Mouse (Mus musculus) limb, embryonic 11.5 days (tissue): ENCODE measurements around the gene Zscan29. TPM values are rescaled to one million over a fixed set of nuclear protein-coding genes. Genes with fewer than 3 reads are reported as not detected.
A peak's percentile ranks its signal among the peaks of the same experiment; 100 is the strongest.

Source experiments
- ATAC-seq: fragments of 200-750 bp; cut with Nextera tagmentation; 2 replicates; pipeline ENCODE4 v1.8.0; 2017; ENCODE audit warnings: low read depth; ENCODE audit not compliant: insufficient number of reproducible peaks, low FRiP score, low TSS enrichment
- DNase-seq: peaks from one replicate; pipeline ENCODE4 v3.0.0-alpha.2; 2015; ENCODE audit warnings: low spot score
- H3K27ac ChIP-seq: fragments of 300-500 bp; sonication (generic); replicated peaks from 2 replicates; pipeline ENCODE4 v1.5.1; 2014; ENCODE audit warnings: low read depth, mild to moderate bottlenecking, low read length
- H3K27me3 ChIP-seq: fragments of 300-500 bp; sonication (generic); 2 replicates; pipeline ENCODE4 v1.6.1; 2014; ENCODE audit warnings: mild to moderate bottlenecking, low read length, mixed read lengths; ENCODE audit not compliant: control insufficient read depth, insufficient read depth
- H3K36me3 ChIP-seq: fragments of 300-500 bp; sonication (generic); 2 replicates; pipeline ENCODE4 v1.6.1; 2014; ENCODE audit warnings: mild to moderate bottlenecking, low read length, moderate library complexity, mixed read lengths; ENCODE audit not compliant: control insufficient read depth, insufficient read depth
- H3K4me1 ChIP-seq: fragments of 300-500 bp; sonication (generic); 2 replicates; pipeline ENCODE4 v1.6.1; 2014; ENCODE audit warnings: low read length, mixed read lengths; ENCODE audit not compliant: control insufficient read depth, insufficient read depth
- H3K4me2 ChIP-seq: fragments of 300-500 bp; sonication (generic); 2 replicates; pipeline ENCODE4 v1.6.1; 2014; ENCODE audit warnings: low read depth, mild to moderate bottlenecking, moderate library complexity; ENCODE audit not compliant: severe bottlenecking
- H3K4me3 ChIP-seq: fragments of 300-500 bp; sonication (generic); 2 replicates; pipeline ENCODE4 v1.5.1; 2014; ENCODE audit warnings: low read depth, low read length
- H3K9ac ChIP-seq: fragments of 300-500 bp; sonication (generic); 2 replicates; pipeline ENCODE4 v1.6.1; 2014; ENCODE audit warnings: mild to moderate bottlenecking, low read length
- H3K9me3 ChIP-seq: fragments of 300-500 bp; sonication (generic); 2 replicates; pipeline ENCODE4 v1.6.1; 2016; ENCODE audit warnings: low read length; ENCODE audit not compliant: control insufficient read depth
- WGBS: fragments of 180-500 bp; shearing (Covaris S2); extraction: QIAGEN DNeasy Blood & Tissue Kit; methylation state at CpG from one replicate; pipeline ENCODE4 v1.1.7; 2014; 5-methylcytosine and 5-hydroxymethylcytosine counted together
- polyA plus RNA-seq: library from polyadenylated mRNA; unstranded; fragments of >200 nt; fragmentation: Nextera tagmentation; extraction: Ambion mirVana; gene quantifications from 2 replicates; pipeline ENCODE4 v1.2.1, GENCODE M21; 2014

Zscan29 gene
- polyA plus RNA-seq: 11.7 and 12.6 TPM in 2 replicates

GRCm38 (mm10) chr2:121170980-121171742 lies at the start of gene Zscan29:
Gene Zscan29, minus strand, starts transcription at chr2:121171125.
- Histone ChIP-seq H3K4me3 (peak within 1 kb of the TSS; percentile 86), H3K27me3 (no peaks in the 10 kb centered on the region), H3K4me1 (peaks cover 14% of the 10 kb centered on the region), H3K27ac (peak within 1 kb of the TSS; percentile 77), H3K9ac (peak within 1 kb of the TSS; percentile 81), H3K9me3 (no peaks in the 10 kb centered on the region), H3K36me3 (no peaks in the 10 kb centered on the region; the same call in 1 of the 2 replicates), H3K4me2 (peak within 1 kb of the TSS; percentile 89)
- under 1% methylated on average over 66 of the region's 66 CpGs for WGBS
- ATAC-seq (peak; percentile 96), DNase-seq (peak; percentile 91)

GRCm38 (mm10) chr2:121219994-121220393 lies 49.1 kb upstream of the Zscan29 start:
- DNase-seq: no peak
- Histone ChIP-seq H3K9me3 (no peaks in the 10 kb centered on the region), H3K4me1 (no peaks in the 10 kb centered on the region), H3K36me3 (peaks cover 6% of the 10 kb centered on the region; the same call in 1 of the 2 replicates), H3K9ac (no peak overlapping the region), H3K27me3 (no peaks in the 10 kb centered on the region), H3K4me3 (no peak overlapping the region), H3K27ac (no peak overlapping the region), H3K4me2 (no peak overlapping the region)
- no peak for ATAC-seq

- Histone ChIP-seq H3K4me1 (no peaks in the 10 kb centered on the region), H3K27me3 (no peaks in the 10 kb centered on the region), H3K27ac (no peak overlapping the region), H3K4me3 (no peak overlapping the region), H3K36me3 (peaks cover 12% of the 10 kb centered on the region), H3K9me3 (no peaks in the 10 kb centered on the region), H3K4me2 (no peak overlapping the region), H3K9ac (no peak overlapping the region)
- no peak for DNase-seq
- ATAC-seq: no peak
Measured at GRCm38 (mm10) chr2:121219177-121219576, 48.3 kb upstream of the Zscan29 start.

GRCm38 (mm10) chr2:121214491-121214890 lies 43.6 kb upstream of the Zscan29 start:
- no peak overlapping the region for H3K4me2 ChIP-seq
- H3K36me3 ChIP-seq: peaks cover 13% of the 10 kb centered on the region
- no peaks in the 10 kb centered on the region for H3K9me3 ChIP-seq
- H3K4me3 ChIP-seq: no peak overlapping the region
- no peaks in the 10 kb centered on the region for H3K4me1 ChIP-seq
- 85% methylated on average over 3 of the region's 3 CpGs for WGBS
- ATAC-seq: no peak
- H3K27ac ChIP-seq: no peak overlapping the region
- DNase-seq: no peak
- no peaks in the 10 kb centered on the region for H3K27me3 ChIP-seq
- H3K9ac ChIP-seq: no peak overlapping the region

GRCm38 (mm10) chr2:121206541-121206940 lies 35.6 kb upstream of the Zscan29 start:
- Histone ChIP-seq H3K4me3 (no peak overlapping the region), H3K27me3 (no peaks in the 10 kb centered on the region), H3K9ac (no peak overlapping the region), H3K4me2 (no peak overlapping the region), H3K4me1 (no peaks in the 10 kb centered on the region), H3K36me3 (peaks cover 11% of the 10 kb centered on the region), H3K9me3 (no peaks in the 10 kb centered on the region), H3K27ac (no peak overlapping the region)
- WGBS: 97% methylated on average over 3 of the region's 3 CpGs
- ATAC-seq (no peak), DNase-seq (no peak)

GRCm38 (mm10) chr2:121204276-121204675 lies 33.4 kb upstream of the Zscan29 start:
- WGBS: 95% methylated on average over 17 of the region's 17 CpGs
- H3K36me3 ChIP-seq: peaks cover 14% of the 10 kb centered on the region
- no peak for DNase-seq

GRCm38 (mm10) chr2:121195466-121195865 lies 24.5 kb upstream of the Zscan29 start:
- WGBS: 95% methylated on average over 9 of the region's 9 CpGs
- Histone ChIP-seq H3K9ac (no peak overlapping the region), H3K4me3 (no peak overlapping the region), H3K27me3 (no peaks in the 10 kb centered on the region), H3K4me2 (no peak overlapping the region), H3K4me1 (no peaks in the 10 kb centered on the region), H3K36me3 (peaks cover 35% of the 10 kb centered on the region), H3K9me3 (no peaks in the 10 kb centered on the region), H3K27ac (no peak overlapping the region)
- ATAC-seq (no peak), DNase-seq (no peak)

More at GRCm38 (mm10) chr2:121204276-121204675, 33.4 kb upstream of the Zscan29 start:
- Histone ChIP-seq H3K4me2 (no peak overlapping the region), H3K4me1 (no peaks in the 10 kb centered on the region), H3K27me3 (no peaks in the 10 kb centered on the region), H3K4me3 (no peak overlapping the region), H3K27ac (no peak overlapping the region), H3K9ac (no peak overlapping the region), H3K9me3 (no peaks in the 10 kb centered on the region)
- ATAC-seq: no peak

- H3K27me3 ChIP-seq: no peaks in the 10 kb centered on the region
- H3K9me3 ChIP-seq: no peaks in the 10 kb centered on the region
- no peak overlapping the region for H3K4me2 ChIP-seq
- DNase-seq (no peak), ATAC-seq (no peak)
- H3K4me1 ChIP-seq: no peaks in the 10 kb centered on the region
- H3K9ac ChIP-seq: no peak overlapping the region
- H3K27ac ChIP-seq: no peak overlapping the region
- no peak overlapping the region for H3K4me3 ChIP-seq
- peaks cover 30% of the 10 kb centered on the region for H3K36me3 ChIP-seq
- WGBS: 72% methylated on average over 1 of the region's 1 CpGs
Measured at GRCm38 (mm10) chr2:121188530-121188929, 17.6 kb upstream of the Zscan29 start.
